Mouse (Mus musculus): ENCODE results near the gene Bicd1. TPM values are rescaled to one million over a fixed set of nuclear protein-coding genes. Genes with fewer than 3 reads are reported as not detected.
A peak's percentile ranks its signal among the peaks of the same experiment; 100 is the strongest.
"Not testable (repeated sequence)": the region's sequence is repeated elsewhere in the genome, so short reads cannot be mapped to it uniquely, and the experiment has no call there.

The Bicd1 gene
- polyA plus RNA-seq, 1 experiment: 8.0 TPM

- Histone ChIP-seq H3K9ac (ENCODE audit: low read depth, poor library complexity, severe bottlenecking) (no peak overlapping the region), H3K27ac (ENCODE audit: insufficient read depth, low read length) (no peak overlapping the region), H3K27me3 (ENCODE audit: control insufficient read depth, insufficient read depth, low read length, poor library complexity, severe bottlenecking) (no peaks in the 10 kb centered on the region), H3K36me3 (ENCODE audit: control insufficient read depth, insufficient read depth, low read length, poor library complexity, severe bottlenecking) (no peaks in the 10 kb centered on the region), H3K9me3 (replicated peaks; ENCODE audit: control insufficient read depth, insufficient read depth, low read length, poor library complexity, severe bottlenecking) (no peaks in the 10 kb centered on the region; the same call in 1 of the 2 replicates), H3K4me3 (ENCODE audit: low read depth, low read length) (no peak overlapping the region), H3K4me1 (ENCODE audit: control insufficient read depth, insufficient read depth, low read length) (no peaks in the 10 kb centered on the region)
- TF ChIP-seq EP300 (IDR thresholded peaks at IDR 0.05; ENCODE audit: insufficient read depth, low read depth, low read length) (no peak), POLR2A (IDR thresholded peaks at IDR 0.05; ENCODE audit: insufficient read depth, low read length) (no peak), CTCF (IDR thresholded peaks at IDR 0.05; ENCODE audit: low read depth, low read length) (no peak)
Observed at GRCm38 (mm10) chr6:149386389-149386788, 22.3 kb upstream of the Bicd1 start.

DNA sequence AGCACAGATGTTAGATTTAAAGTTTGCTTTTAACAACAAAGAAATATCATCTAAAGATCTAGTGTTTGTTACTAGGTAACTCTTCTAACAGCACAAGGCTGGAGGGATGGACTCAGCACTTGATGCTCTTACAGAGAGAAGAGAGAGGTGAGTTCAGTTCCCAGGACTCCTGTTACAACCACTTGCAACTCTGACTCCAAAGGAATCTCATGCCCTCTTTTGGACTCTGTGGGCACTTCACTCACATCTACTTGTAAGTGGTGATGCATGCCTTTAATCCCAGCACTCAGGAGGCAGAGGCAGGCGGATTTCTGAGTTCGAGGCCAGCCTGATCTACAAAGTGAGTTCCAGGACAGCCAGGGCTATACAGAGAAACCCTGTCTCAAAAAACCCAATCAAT, 19.1 kb upstream of the Bicd1 start:
- not testable (repeated sequence) for H3K4me1 ChIP-seq (ENCODE audit: control insufficient read depth, insufficient read depth, low read length); H3K27ac ChIP-seq (ENCODE audit: insufficient read depth, low read length); H3K4me3 ChIP-seq (ENCODE audit: low read depth, low read length); H3K27me3 ChIP-seq (ENCODE audit: control insufficient read depth, insufficient read depth, low read length, poor library complexity, severe bottlenecking); H3K9me3 ChIP-seq (replicated peaks; ENCODE audit: control insufficient read depth, insufficient read depth, low read length, poor library complexity, severe bottlenecking); H3K9ac ChIP-seq (ENCODE audit: low read depth, poor library complexity, severe bottlenecking); H3K36me3 ChIP-seq (ENCODE audit: control insufficient read depth, insufficient read depth, low read length, poor library complexity, severe bottlenecking)

DNA sequence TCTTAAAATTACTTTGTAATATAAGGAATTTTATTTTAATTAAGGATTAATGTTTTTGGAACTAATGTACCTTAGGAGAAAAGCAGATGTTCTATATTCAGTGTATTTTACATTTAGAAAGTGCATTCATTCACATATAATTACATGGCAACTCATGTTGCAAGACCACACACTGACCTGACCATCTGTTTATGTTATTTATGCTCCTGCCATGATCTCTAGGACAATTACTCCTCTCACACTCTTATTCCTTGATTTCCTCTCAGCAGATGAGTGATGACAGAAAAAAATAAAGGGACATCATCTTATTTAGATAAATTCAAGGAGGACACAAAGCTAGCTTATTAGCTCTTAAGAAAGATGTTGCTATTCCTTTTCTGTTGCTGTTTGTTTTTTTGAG, 9.3 kb upstream of the Bicd1 start:
- Histone ChIP-seq H3K9me3 (replicated peaks; ENCODE audit: control insufficient read depth, insufficient read depth, low read length, poor library complexity, severe bottlenecking) (no peaks in the 10 kb centered on the region), H3K27ac (ENCODE audit: insufficient read depth, low read length) (no peak overlapping the region), H3K36me3 (ENCODE audit: control insufficient read depth, insufficient read depth, low read length, poor library complexity, severe bottlenecking) (no peaks in the 10 kb centered on the region), H3K9ac (ENCODE audit: low read depth, poor library complexity, severe bottlenecking) (no peak overlapping the region), H3K4me3 (ENCODE audit: low read depth, low read length) (no peak overlapping the region), H3K4me1 (ENCODE audit: control insufficient read depth, insufficient read depth, low read length) (no peaks in the 10 kb centered on the region), H3K27me3 (ENCODE audit: control insufficient read depth, insufficient read depth, low read length, poor library complexity, severe bottlenecking) (no peaks in the 10 kb centered on the region)
- no peak for TF ChIP-seq POLR2A (IDR thresholded peaks at IDR 0.05; ENCODE audit: insufficient read depth, low read length)
- TF ChIP-seq EP300 (IDR thresholded peaks at IDR 0.05; ENCODE audit: insufficient read depth, low read depth, low read length): no peak
- TF ChIP-seq CTCF (IDR thresholded peaks at IDR 0.05; ENCODE audit: low read depth, low read length): no peak

DNA sequence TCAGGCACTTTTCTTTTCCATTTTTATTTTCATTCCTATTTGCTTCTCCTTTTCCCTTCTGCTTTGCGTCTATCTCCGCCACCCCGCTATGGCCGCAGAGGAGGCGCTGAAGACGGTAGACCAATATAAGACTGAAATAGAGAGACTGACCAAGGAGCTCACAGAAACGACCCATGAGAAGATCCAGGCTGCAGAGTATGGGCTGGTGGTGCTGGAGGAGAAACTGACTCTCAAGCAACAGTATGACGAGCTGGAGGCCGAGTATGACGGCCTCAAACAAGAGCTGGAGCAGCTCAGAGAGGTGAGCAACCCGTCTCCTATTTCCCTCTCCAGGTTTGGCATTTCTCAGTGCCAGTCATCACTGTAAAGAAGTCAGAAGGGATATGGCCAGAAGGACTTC, 655 bp downstream of the Bicd1 start:
- Histone ChIP-seq H3K27ac (ENCODE audit: insufficient read depth, low read length) (no peak overlapping the region), H3K36me3 (ENCODE audit: control insufficient read depth, insufficient read depth, low read length, poor library complexity, severe bottlenecking) (no peaks in the 10 kb centered on the region)

GRCm38 (mm10) chr6:149409845-149410244, 1.2 kb downstream of the Bicd1 start:
- no peak overlapping the region for H3K27ac ChIP-seq (ENCODE audit: insufficient read depth, low read length)
- peak overlapping the region; percentile 67 for H3K9ac ChIP-seq (ENCODE audit: low read depth, poor library complexity, severe bottlenecking)
- TF ChIP-seq POLR2A (IDR thresholded peaks at IDR 0.05; ENCODE audit: insufficient read depth, low read length) (no peak), EP300 (IDR thresholded peaks at IDR 0.05; ENCODE audit: insufficient read depth, low read depth, low read length) (no peak), CTCF (IDR thresholded peaks at IDR 0.05; ENCODE audit: low read depth, low read length) (no peak)
- no peaks in the 10 kb centered on the region for H3K9me3 ChIP-seq (replicated peaks; ENCODE audit: control insufficient read depth, insufficient read depth, low read length, poor library complexity, severe bottlenecking)
- no peaks in the 10 kb centered on the region for H3K4me1 ChIP-seq (ENCODE audit: control insufficient read depth, insufficient read depth, low read length)
- no peaks in the 10 kb centered on the region for H3K36me3 ChIP-seq (ENCODE audit: control insufficient read depth, insufficient read depth, low read length, poor library complexity, severe bottlenecking)
- no peaks in the 10 kb centered on the region for H3K27me3 ChIP-seq (ENCODE audit: control insufficient read depth, insufficient read depth, low read length, poor library complexity, severe bottlenecking)
- H3K4me3 ChIP-seq (ENCODE audit: low read depth, low read length): no peak overlapping the region

More for the DNA sequence above, 655 bp downstream of the Bicd1 start:
- Histone ChIP-seq H3K4me3 (ENCODE audit: low read depth, low read length) (peak overlapping the region; percentile 78), H3K27me3 (ENCODE audit: control insufficient read depth, insufficient read depth, low read length, poor library complexity, severe bottlenecking) (no peaks in the 10 kb centered on the region), H3K9ac (ENCODE audit: low read depth, poor library complexity, severe bottlenecking) (peak overlapping the region; percentile 67), H3K4me1 (ENCODE audit: control insufficient read depth, insufficient read depth, low read length) (no peaks in the 10 kb centered on the region), H3K9me3 (replicated peaks; ENCODE audit: control insufficient read depth, insufficient read depth, low read length, poor library complexity, severe bottlenecking) (no peaks in the 10 kb centered on the region)
- TF ChIP-seq EP300 (IDR thresholded peaks at IDR 0.05; ENCODE audit: insufficient read depth, low read depth, low read length): no peak
- TF ChIP-seq POLR2A (IDR thresholded peaks at IDR 0.05; ENCODE audit: insufficient read depth, low read length): no peak
- no peak for TF ChIP-seq CTCF (IDR thresholded peaks at IDR 0.05; ENCODE audit: low read depth, low read length)

GRCm38 (mm10) chr6:149413256-149413655, 4.6 kb downstream of the Bicd1 start:
- no peaks in the 10 kb centered on the region for H3K27me3 ChIP-seq (ENCODE audit: control insufficient read depth, insufficient read depth, low read length, poor library complexity, severe bottlenecking)
- no peak overlapping the region for H3K4me3 ChIP-seq (ENCODE audit: low read depth, low read length)
- H3K27ac ChIP-seq (ENCODE audit: insufficient read depth, low read length): no peak overlapping the region
- H3K4me1 ChIP-seq (ENCODE audit: control insufficient read depth, insufficient read depth, low read length): no peaks in the 10 kb centered on the region
- H3K9ac ChIP-seq (ENCODE audit: low read depth, poor library complexity, severe bottlenecking): no peak overlapping the region
- H3K36me3 ChIP-seq (ENCODE audit: control insufficient read depth, insufficient read depth, low read length, poor library complexity, severe bottlenecking): no peaks in the 10 kb centered on the region
- H3K9me3 ChIP-seq (replicated peaks; ENCODE audit: control insufficient read depth, insufficient read depth, low read length, poor library complexity, severe bottlenecking): no peaks in the 10 kb centered on the region
- TF ChIP-seq EP300 (IDR thresholded peaks at IDR 0.05; ENCODE audit: insufficient read depth, low read depth, low read length): no peak
- TF ChIP-seq CTCF (IDR thresholded peaks at IDR 0.05; ENCODE audit: low read depth, low read length): no peak
- no peak for TF ChIP-seq POLR2A (IDR thresholded peaks at IDR 0.05; ENCODE audit: insufficient read depth, low read length)
